ENCODE assay signal across 28 mouse cellular contexts in genomic region chr16:10637898-10638297, GRCm38 (mm10).
DNase-seq lines count a peak whose midpoint lies in the region; ATAC-seq lines count a peak whose summit lies in the region.
"Had no signal": no experiment of that assay in that cellular context is flagged by ENCODE, and none has a peak within 500 bp of the region (broad histone marks: within the 10 kb centered on the region; RNA-seq: fewer than 3 reads in every experiment).

No protein-coding gene starts in this region.

- no peaks in the 10 kb centered on the region for H3K27me3 ChIP-seq in kidney, embryonic 15.5 days
- H3K27me3 ChIP-seq in megakaryocyte, embryonic 14.5 days (replicated peaks): no peaks in the 10 kb centered on the region
- H3K27me3 ChIP-seq in limb, embryonic 10.5 days (ENCODE audit: low read depth, poor library complexity, severe bottlenecking): no peaks in the 10 kb centered on the region
- no peaks in the 10 kb centered on the region for H3K27me3 ChIP-seq in midbrain, embryonic 14.5 days (ENCODE audit: control insufficient read depth, insufficient read depth, low read length)
- H3K27me3 ChIP-seq: CH12.LX; embryonic facial prominence, embryonic 15.5 days; limb, embryonic 15.5 days; Patski had no signal

- no peaks in the 10 kb centered on the region for H3K9me3 ChIP-seq in kidney, embryonic 15.5 days (replicated peaks)
- H3K9me3 ChIP-seq in megakaryocyte, embryonic 14.5 days: no peaks in the 10 kb centered on the region
- H3K9me3 ChIP-seq in limb, embryonic 10.5 days (replicated peaks): no peaks in the 10 kb centered on the region
- no peaks in the 10 kb centered on the region for H3K9me3 ChIP-seq in midbrain, embryonic 14.5 days (ENCODE audit: control insufficient read depth, low read length)
- H3K9me3 ChIP-seq: embryonic facial prominence, embryonic 15.5 days; G1E; limb, embryonic 15.5 days had no signal

- 0 out of 2 replicates have a peak, but pooled peaks have one; percentile 4 for ATAC-seq in kidney, embryonic 15.5 days (replicated peaks; ENCODE audit: low FRiP score)
- ATAC-seq in megakaryocyte, adult 5-6 weeks (ENCODE audit: poor library complexity, severe bottlenecking): no peak
- ATAC-seq in midbrain, embryonic 14.5 days (ENCODE audit: low FRiP score, low TSS enrichment): no peak
- ATAC-seq: forebrain, embryonic 14.5 days; inflammation-experienced regulatory T-cells, adult 6 months; Patski had no signal

- H3K36me3 ChIP-seq in kidney, embryonic 15.5 days: no peaks in the 10 kb centered on the region
- peaks cover 45% of the 10 kb centered on the region for H3K36me3 ChIP-seq in megakaryocyte, embryonic 14.5 days (replicated peaks; ENCODE audit: low read length)
- H3K36me3 ChIP-seq in limb, embryonic 10.5 days: peaks cover 2% of the 10 kb centered on the region; the same call in 1 of the 2 replicates
- peaks cover 11% of the 10 kb centered on the region; the same call in 1 of the 2 replicates for H3K36me3 ChIP-seq in midbrain, embryonic 14.5 days (ENCODE audit: control insufficient read depth, insufficient read depth, low read length)
- H3K36me3 ChIP-seq: embryonic facial prominence, embryonic 15.5 days had no signal

- H3K9ac ChIP-seq in kidney, embryonic 15.5 days: no peak overlapping the region
- no peak overlapping the region for H3K9ac ChIP-seq in midbrain, embryonic 14.5 days (replicated peaks; ENCODE audit: low read length)
- H3K9ac ChIP-seq: embryonic facial prominence, embryonic 15.5 days; limb, embryonic 15.5 days; liver, embryonic 14.5 days had no signal

- DNase-seq in kidney, postnatal 14 days: no peak
- DNase-seq in limb, embryonic 10.5 days (ENCODE audit: low spot score): no peak
- DNase-seq in midbrain, embryonic 14.5 days: no peak
- DNase-seq in spleen, postnatal 10 days (ENCODE audit: low spot score in 2 of 2): no peak
- DNase-seq: adrenal gland, adult 8-10 months; B cell, adult 2 months; cerebellum, adult 18-20 months; cerebellum, postnatal 14 days; heart, postnatal 4 days; kidney, adult 2 months; kidney, postnatal 10 days; layer of hippocampus, postnatal 36 days; thymus, adult 18-20 months; thymus, postnatal 36 days had no signal

- H3K4me1 ChIP-seq in kidney, embryonic 15.5 days: peaks cover 24% of the 10 kb centered on the region
- H3K4me1 ChIP-seq in megakaryocyte, embryonic 14.5 days: peaks cover 78% of the 10 kb centered on the region
- H3K4me1 ChIP-seq in limb, embryonic 10.5 days: peaks cover 45% of the 10 kb centered on the region
- H3K4me1 ChIP-seq in midbrain, embryonic 14.5 days (ENCODE audit: control insufficient read depth, insufficient read depth, low read length): no peaks in the 10 kb centered on the region

- H3K4me3 ChIP-seq in kidney, embryonic 15.5 days (replicated peaks): no peak overlapping the region
- peak overlapping the region; percentile 68 for H3K4me3 ChIP-seq in megakaryocyte, embryonic 14.5 days (replicated peaks)
- H3K4me3 ChIP-seq in limb, embryonic 10.5 days: no peak overlapping the region
- no peak overlapping the region for H3K4me3 ChIP-seq in midbrain, embryonic 14.5 days (replicated peaks; ENCODE audit: low read depth, low read length)
- H3K4me3 ChIP-seq: embryonic facial prominence, embryonic 15.5 days; gastrocnemius, adult 2 months; limb, embryonic 15.5 days had no signal

- WGBS in kidney, embryonic 15.5 days: 61% methylated on average over 3 of the region's 3 CpGs
- WGBS in limb, embryonic 10.5 days: 74% methylated on average over 3 of the region's 3 CpGs
- 73% methylated on average over 3 of the region's 3 CpGs for WGBS in midbrain, embryonic 14.5 days

- H3K27ac ChIP-seq in kidney, embryonic 15.5 days: no peak overlapping the region
- H3K27ac ChIP-seq in limb, embryonic 10.5 days: peak overlapping the region; percentile 42
- H3K27ac ChIP-seq in midbrain, embryonic 14.5 days (replicated peaks; ENCODE audit: low read depth, low read length): no peak overlapping the region
- H3K27ac ChIP-seq: embryonic facial prominence, embryonic 15.5 days; gastrocnemius, adult 2 months; limb, embryonic 15.5 days; liver, embryonic 14.5 days; macrophage had no signal

- H3K4me2 ChIP-seq in kidney, embryonic 15.5 days: no peak overlapping the region
- H3K4me2 ChIP-seq in midbrain, embryonic 14.5 days (ENCODE audit: low read length): no peak overlapping the region
- H3K4me2 ChIP-seq: embryonic facial prominence, embryonic 15.5 days; limb, embryonic 15.5 days; midbrain, embryonic 11.5 days had no signal
